8 mouse cellular contexts compared by ENCODE assay signal in the genomic region with DNA sequence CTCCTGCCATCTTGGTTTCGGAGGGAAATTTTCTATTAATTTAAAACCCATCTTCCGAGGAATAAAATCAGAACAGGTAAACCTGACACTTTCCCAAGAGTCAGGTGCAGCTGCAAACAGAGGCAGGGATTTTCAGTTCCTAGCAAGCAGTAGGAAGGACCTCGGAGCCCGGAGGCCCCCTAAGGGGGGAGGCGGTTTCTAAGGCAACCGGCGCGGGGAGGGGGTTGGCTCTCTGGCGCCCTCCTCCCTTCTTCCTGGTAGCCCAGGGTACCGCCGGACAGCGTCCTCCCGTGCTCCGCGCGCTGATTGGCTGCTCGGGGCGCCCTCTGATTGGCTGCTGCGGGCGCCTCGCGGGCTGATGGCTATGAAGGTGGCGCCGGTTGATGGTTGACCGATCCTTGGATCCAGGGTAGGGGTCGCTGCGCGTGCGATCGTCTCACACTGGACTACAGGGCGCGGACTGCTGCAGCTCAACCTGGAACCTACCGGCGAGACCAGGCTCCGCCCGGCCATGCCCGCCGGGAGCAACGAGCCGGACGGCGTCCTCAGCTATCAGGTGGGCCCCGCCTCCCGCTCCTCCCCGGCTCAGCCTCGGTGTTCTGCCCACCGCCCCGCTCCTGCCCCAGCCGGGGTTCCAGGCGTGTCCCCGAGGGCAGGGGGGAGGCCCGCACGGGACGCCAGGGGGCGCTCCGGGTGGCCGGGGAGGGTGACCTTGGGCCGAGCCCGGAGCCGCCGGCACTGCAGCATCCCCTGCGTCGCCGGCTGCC. TPM values are rescaled to one million over a fixed set of nuclear protein-coding genes. Genes with fewer than 3 reads are reported as not detected.
DNase-seq lines count a peak whose midpoint lies in the region; ATAC-seq lines count a peak whose summit lies in the region.

Gene Slc4a8, plus strand, starts transcription at position 329 of the 767 bp plus-strand sequence.

- H3K4me3 ChIP-seq in heart, embryonic 13.5 days: peak within 1 kb of the TSS; percentile 60
- peak within 1 kb of the TSS; percentile 59 for H3K4me3 ChIP-seq in liver, embryonic 12.5 days

- peak; percentile 92 to 93 for DNase-seq in B cell, adult 2 months
- DNase-seq in brain, adult 2 months (ENCODE audit: low read depth, low spot score): peak; percentile 97
- DNase-seq in kidney, postnatal 10 days: peak; percentile 94
- peak; percentile 87 for DNase-seq in naive thymus-derived CD4-positive, alpha-beta T cell, adult 2 months (ENCODE audit: low read depth)
- peak; percentile 89 for DNase-seq in splenic B cell, adult 2 months (ENCODE audit: low read depth, low spot score)

- H3K27me3 ChIP-seq in heart, embryonic 13.5 days (replicated peaks): peaks cover 85% of the 10 kb centered on the region
- peaks cover 93% of the 10 kb centered on the region for H3K27me3 ChIP-seq in liver, embryonic 12.5 days (replicated peaks)
- no peaks in the 10 kb centered on the region for H3K27me3 ChIP-seq in splenic B cell, adult 2 months (ENCODE audit: control insufficient read depth, insufficient read depth, low read length, poor library complexity, severe bottlenecking)

- ATAC-seq in erythroid progenitor cell, adult 5-6 weeks (replicated peaks; ENCODE audit: low FRiP score, poor library complexity, severe bottlenecking): peak; percentile 85
- ATAC-seq in heart, embryonic 13.5 days (ENCODE audit: extremely low read depth, insufficient number of reproducible peaks, low FRiP score, low TSS enrichment): peak; percentile 83
- ATAC-seq in liver, embryonic 12.5 days: peak; percentile 82

- H3K27ac ChIP-seq in heart, embryonic 13.5 days (replicated peaks): no peak within 1 kb of the TSS
- H3K27ac ChIP-seq in liver, embryonic 12.5 days: no peak within 1 kb of the TSS

- peak within 1 kb of the TSS; percentile 73 for H3K9ac ChIP-seq in heart, embryonic 13.5 days
- H3K9ac ChIP-seq in liver, embryonic 12.5 days: peak within 1 kb of the TSS; percentile 18; the same call in 1 of the 2 replicates

- no peaks in the 10 kb centered on the region for H3K36me3 ChIP-seq in heart, embryonic 13.5 days
- H3K36me3 ChIP-seq in liver, embryonic 12.5 days: no peaks in the 10 kb centered on the region
- no peaks in the 10 kb centered on the region for H3K36me3 ChIP-seq in splenic B cell, adult 2 months (ENCODE audit: control insufficient read depth, insufficient read depth, low read length, poor library complexity, severe bottlenecking)

- under 1% methylated on average over 55 of the region's 64 CpGs for WGBS in heart, embryonic 13.5 days
- 2% methylated on average over 61 of the region's 64 CpGs for WGBS in liver, embryonic 12.5 days (ENCODE audit: insufficient replicate concordance)

- H3K4me1 ChIP-seq in heart, embryonic 13.5 days: peaks cover 16% of the 10 kb centered on the region
- H3K4me1 ChIP-seq in liver, embryonic 12.5 days: peaks cover 19% of the 10 kb centered on the region

- no peaks in the 10 kb centered on the region for H3K9me3 ChIP-seq in heart, embryonic 13.5 days
- H3K9me3 ChIP-seq in liver, embryonic 12.5 days (replicated peaks): no peaks in the 10 kb centered on the region

- peak within 1 kb of the TSS; percentile 74 for H3K4me2 ChIP-seq in heart, embryonic 13.5 days
- peak within 1 kb of the TSS; percentile 84 for H3K4me2 ChIP-seq in liver, embryonic 12.5 days

RNA-seq across cellular contexts. Expression of gene Slc4a8, which starts in this region (rescaled TPM):
- total RNA-seq in erythroid progenitor cell, adult 5-6 weeks (2015; ENCODE audit: low replicate concordance): 2.1 TPM in 1 of 2 replicates, not detected in the other
- 0.13 and 0.83 TPM in 2 replicates for total RNA-seq in erythroid progenitor cell, adult 5-6 weeks (2017; ENCODE audit: low replicate concordance)
- polyA plus RNA-seq in heart, embryonic 13.5 days (2015; fragmentation: Nextera tagmentation; extraction: Ambion mirVana): 1.0 and 1.1 TPM in 2 replicates
- polyA plus RNA-seq in liver, embryonic 12.5 days (2016; fragmentation: Nextera tagmentation; extraction: Ambion mirVana): 0.47 and 0.70 TPM in 2 replicates

Comparison
In these comparisons a context has a peak if more than half of its experiments do, and no peak if none do; other contexts are left out.
1. Peak in ATAC-seq, H3K4me3 ChIP-seq, H3K9ac ChIP-seq and H3K4me2 ChIP-seq in liver, embryonic 12.5 days; RNA of the gene not detected or under 1 TPM.